Mouse (Mus musculus) forebrain, embryonic 13.5 days (tissue): ENCODE data around the gene Asb7. TPM values are rescaled to one million over a fixed set of nuclear protein-coding genes. Genes with fewer than 3 reads are reported as not detected.

ENCODE experiments used
- ATAC-seq: fragments of 200-750 bp; cut with Nextera tagmentation; 2 replicates; pipeline ENCODE4 v1.8.0; 2017
- H3K27ac ChIP-seq: fragments of 300-500 bp; sonication (generic); 2 replicates; pipeline ENCODE4 v1.5.1; 2015; ENCODE audit warnings: inconsistent platforms, mild to moderate bottlenecking, moderate library complexity
- H3K27me3 ChIP-seq: fragments of 300-500 bp; sonication (generic); 2 replicates; pipeline ENCODE4 v1.6.1; 2015; ENCODE audit warnings: mild to moderate bottlenecking, inconsistent platforms
- H3K36me3 ChIP-seq: fragments of 300-500 bp; sonication (generic); 2 replicates; pipeline ENCODE4 v1.6.1; 2015; ENCODE audit warnings: mild to moderate bottlenecking, inconsistent platforms; ENCODE audit not compliant: poor library complexity, severe bottlenecking
- H3K4me1 ChIP-seq: fragments of 300-500 bp; sonication (generic); 2 replicates; pipeline ENCODE4 v1.6.1; 2015; ENCODE audit warnings: inconsistent platforms
- H3K4me2 ChIP-seq: fragments of 300-500 bp; sonication (generic); 2 replicates; pipeline ENCODE4 v1.6.1; 2015; ENCODE audit warnings: inconsistent platforms, mild to moderate bottlenecking, moderate library complexity
- H3K4me3 ChIP-seq: fragments of 300-500 bp; sonication (generic); 2 replicates; pipeline ENCODE4 v1.5.1; 2015; ENCODE audit warnings: mild to moderate bottlenecking, inconsistent platforms
- H3K9ac ChIP-seq: fragments of 300-500 bp; sonication (generic); 2 replicates; pipeline ENCODE4 v1.6.1; 2015; ENCODE audit warnings: mild to moderate bottlenecking, inconsistent platforms
- H3K9me3 ChIP-seq: fragments of 300-500 bp; sonication (generic); replicated peaks from 2 replicates; pipeline ENCODE4 v1.6.1; 2016; ENCODE audit warnings: inconsistent platforms
- WGBS: fragments of 180-500 bp; shearing (Covaris S2); methylation state at CpG from one replicate; pipeline ENCODE4 v1.1.7; 2015; 5-methylcytosine and 5-hydroxymethylcytosine counted together
- polyA plus RNA-seq: library from polyadenylated mRNA; unstranded; fragments of >200 nt; fragmentation: Nextera tagmentation; extraction: Ambion mirVana; gene quantifications from 2 replicates; pipeline ENCODE4 v1.2.1, GENCODE M21; 2015

Asb7 gene
- polyA plus RNA-seq, 1 experiment from 2014 or later: 16.1 TPM

GRCm38 (mm10) chr7:66694467-66694866 lies 5.1 kb upstream of the Asb7 start:
- WGBS: 83% methylated on average over 7 of the region's 7 CpGs
- ATAC-seq: no peak
- Histone ChIP-seq H3K4me2 (no peak overlapping the region), H3K9me3 (no peaks in the 10 kb centered on the region), H3K27ac (no peak overlapping the region), H3K4me1 (peaks cover 5% of the 10 kb centered on the region; the same call in 1 of the 2 replicates), H3K9ac (no peak overlapping the region), H3K4me3 (no peak overlapping the region), H3K27me3 (no peaks in the 10 kb centered on the region), H3K36me3 (peaks cover 13% of the 10 kb centered on the region; the same call in 1 of the 2 replicates)

- peak within 1 kb of the TSS; percentile 94 for H3K27ac ChIP-seq
- H3K9me3 ChIP-seq: no peaks in the 10 kb centered on the region
- H3K4me2 ChIP-seq: peak within 1 kb of the TSS; percentile 97
- under 1% methylated on average over 51 of the region's 52 CpGs for WGBS
- H3K36me3 ChIP-seq: no peaks in the 10 kb centered on the region
- ATAC-seq: peak; percentile 99
- H3K9ac ChIP-seq: peak within 1 kb of the TSS; percentile 84
- peak within 1 kb of the TSS; percentile 77 for H3K4me3 ChIP-seq
- H3K4me1 ChIP-seq: peaks cover 17% of the 10 kb centered on the region
- no peaks in the 10 kb centered on the region for H3K27me3 ChIP-seq
These were observed 394 bp upstream of the Asb7 start, which contains the start of gene Lins1 for GRCm38 (mm10) chr7:66689620-66690360. Gene Lins1, plus strand, starts transcription at chr7:66689889.

GRCm38 (mm10) chr7:66688721-66689120 lies 675 bp downstream of the Asb7 start:
- Histone ChIP-seq H3K9me3 (no peaks in the 10 kb centered on the region), H3K4me3 (peak overlapping the region; percentile 77), H3K27me3 (no peaks in the 10 kb centered on the region), H3K9ac (peak overlapping the region; percentile 84), H3K4me2 (peak overlapping the region; percentile 97), H3K36me3 (no peaks in the 10 kb centered on the region), H3K4me1 (peaks cover 17% of the 10 kb centered on the region), H3K27ac (no peak overlapping the region; the same call in 1 of the 2 replicates)
- no peak for ATAC-seq
- WGBS: 2% methylated on average over 5 of the region's 5 CpGs

DNA sequence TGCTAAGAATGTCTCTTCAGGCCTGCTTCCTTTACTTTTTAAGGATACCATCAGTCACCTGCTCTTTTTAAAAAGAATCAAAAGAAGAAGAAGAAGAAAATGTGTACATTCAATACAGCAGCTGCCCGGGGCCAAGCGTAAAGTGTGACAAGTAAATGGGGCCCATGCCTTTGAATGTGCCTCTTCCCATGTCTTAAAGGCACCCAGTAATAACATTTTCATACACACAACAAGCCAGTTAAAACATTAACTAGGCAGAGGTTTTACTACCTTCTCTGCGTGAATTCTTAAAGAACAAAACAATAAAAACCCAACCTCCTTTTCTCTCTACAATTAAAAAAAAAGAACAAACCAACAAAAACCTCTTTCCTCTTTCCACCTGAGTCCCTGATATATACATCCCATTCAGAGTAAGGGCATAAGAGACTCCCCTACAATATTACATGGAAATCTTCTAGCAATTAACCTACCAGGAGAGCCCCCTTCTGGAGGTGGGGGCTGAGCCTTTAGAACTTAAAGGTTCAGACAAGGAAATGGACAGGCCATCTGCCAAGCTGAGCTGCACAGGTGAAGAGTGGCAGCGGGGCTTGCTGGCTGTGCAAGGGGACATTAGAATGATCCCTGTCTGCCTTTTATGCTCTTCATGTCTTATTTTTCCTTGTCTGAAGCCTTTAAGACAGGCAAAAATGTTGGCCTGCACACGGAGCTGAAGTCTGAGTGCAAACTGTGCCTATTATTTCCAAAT lies 7.1 kb downstream of the Asb7 start:
- Histone ChIP-seq H3K4me2 (no peak overlapping the region), H3K4me3 (no peak overlapping the region), H3K4me1 (no peaks in the 10 kb centered on the region), H3K9me3 (no peaks in the 10 kb centered on the region), H3K27ac (no peak overlapping the region), H3K9ac (no peak overlapping the region), H3K27me3 (no peaks in the 10 kb centered on the region), H3K36me3 (peaks cover 42% of the 10 kb centered on the region)
- ATAC-seq: no peak
- WGBS: 90% methylated on average over 5 of the region's 5 CpGs

DNA sequence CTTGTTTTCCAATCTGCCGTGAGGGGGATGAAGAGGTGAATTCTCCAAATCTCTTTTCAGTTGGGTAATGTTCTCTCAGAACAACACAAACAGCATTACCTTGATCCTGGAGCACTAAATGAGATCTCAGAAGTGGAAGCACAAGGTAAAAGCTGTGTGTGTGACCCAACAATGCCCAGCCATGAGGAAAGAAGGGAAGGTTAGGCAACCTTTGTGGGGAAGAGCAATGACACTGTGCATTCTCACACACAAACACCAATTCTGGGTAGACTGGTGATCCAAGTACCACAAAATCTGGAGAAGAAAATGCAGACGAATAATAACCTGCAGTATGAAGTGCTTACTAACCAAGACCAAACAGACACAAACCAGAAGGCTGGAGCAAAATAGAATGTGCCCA lies 13.6 kb downstream of the Asb7 start:
- Histone ChIP-seq H3K4me1 (no peaks in the 10 kb centered on the region), H3K4me3 (no peak overlapping the region), H3K9me3 (no peaks in the 10 kb centered on the region), H3K27ac (no peak overlapping the region), H3K4me2 (no peak overlapping the region), H3K36me3 (peaks cover 95% of the 10 kb centered on the region), H3K27me3 (no peaks in the 10 kb centered on the region), H3K9ac (no peak overlapping the region)
- ATAC-seq: no peak
- WGBS: 94% methylated on average over 2 of the region's 2 CpGs

GRCm38 (mm10) chr7:66667064-66667463 lies 22.3 kb downstream of the Asb7 start:
- ATAC-seq: no peak
- H3K36me3 ChIP-seq: peaks cover 41% of the 10 kb centered on the region

GRCm38 (mm10) chr7:66663548-66663947 lies 25.8 kb downstream of the Asb7 start:
- Histone ChIP-seq H3K4me2 (no peak overlapping the region), H3K27ac (no peak overlapping the region), H3K27me3 (no peaks in the 10 kb centered on the region), H3K9me3 (peaks cover 4% of the 10 kb centered on the region), H3K4me1 (no peaks in the 10 kb centered on the region), H3K36me3 (peaks cover 27% of the 10 kb centered on the region), H3K4me3 (no peak overlapping the region), H3K9ac (no peak overlapping the region)
- no peak for ATAC-seq
- 94% methylated on average over 3 of the region's 3 CpGs for WGBS

More at GRCm38 (mm10) chr7:66667064-66667463, 22.3 kb downstream of the Asb7 start:
- H3K4me1 ChIP-seq: no peaks in the 10 kb centered on the region
- H3K9ac ChIP-seq: no peak overlapping the region
- no peak overlapping the region for H3K4me3 ChIP-seq
- no peak overlapping the region for H3K4me2 ChIP-seq
- H3K27ac ChIP-seq: no peak overlapping the region
- no peaks in the 10 kb centered on the region for H3K27me3 ChIP-seq
- peaks cover 9% of the 10 kb centered on the region for H3K9me3 ChIP-seq

GRCm38 (mm10) chr7:66661572-66661971 lies 27.8 kb downstream of the Asb7 start:
- Histone ChIP-seq H3K36me3 (peaks cover 39% of the 10 kb centered on the region), H3K4me1 (no peaks in the 10 kb centered on the region), H3K27me3 (no peaks in the 10 kb centered on the region), H3K4me2 (peak overlapping the region; percentile 12; the same call in 1 of the 2 replicates), H3K27ac (no peak overlapping the region), H3K9ac (no peak overlapping the region), H3K9me3 (no peaks in the 10 kb centered on the region), H3K4me3 (no peak overlapping the region)
- 18% methylated on average over 8 of the region's 8 CpGs for WGBS
- ATAC-seq: peak; percentile 76

GRCm38 (mm10) chr7:66660972-66661371 lies 28.4 kb downstream of the Asb7 start:
- no peak overlapping the region for H3K9ac ChIP-seq

DNA sequence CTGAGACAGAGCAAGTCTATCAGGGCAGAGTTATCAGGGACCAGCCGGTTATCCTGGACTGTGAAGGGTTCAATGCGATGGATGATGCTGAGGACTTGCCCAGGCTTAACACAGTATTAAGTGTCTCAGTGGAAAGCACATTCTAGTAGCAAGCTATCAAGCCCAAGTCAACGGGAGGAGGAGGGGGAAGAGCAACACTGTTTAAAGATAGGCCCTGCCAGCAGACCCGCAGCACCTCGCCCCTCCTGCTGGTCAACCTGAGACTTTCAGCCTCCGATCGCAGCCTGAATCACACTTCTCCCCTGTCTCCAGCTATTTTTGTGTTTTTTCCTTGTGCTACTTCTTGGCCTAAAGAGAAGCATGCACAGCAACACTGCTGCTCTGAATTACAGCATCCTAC lies 29.1 kb downstream of the Asb7 start:
- no peak for ATAC-seq
- Histone ChIP-seq H3K27ac (no peak overlapping the region), H3K36me3 (peaks cover 38% of the 10 kb centered on the region), H3K4me2 (no peak overlapping the region), H3K4me1 (no peaks in the 10 kb centered on the region), H3K9me3 (no peaks in the 10 kb centered on the region), H3K9ac (no peak overlapping the region), H3K27me3 (no peaks in the 10 kb centered on the region), H3K4me3 (no peak overlapping the region)
- WGBS: 78% methylated on average over 7 of the region's 7 CpGs

More at GRCm38 (mm10) chr7:66660972-66661371, 28.4 kb downstream of the Asb7 start:
- no peak overlapping the region for H3K27ac ChIP-seq
- 88% methylated on average over 8 of the region's 8 CpGs for WGBS
- H3K27me3 ChIP-seq: no peaks in the 10 kb centered on the region
- H3K9me3 ChIP-seq: no peaks in the 10 kb centered on the region
- peaks cover 38% of the 10 kb centered on the region for H3K36me3 ChIP-seq
- no peak for ATAC-seq
- no peak overlapping the region for H3K4me3 ChIP-seq
- H3K4me2 ChIP-seq: no peak overlapping the region
- H3K4me1 ChIP-seq: no peaks in the 10 kb centered on the region

GRCm38 (mm10) chr7:66655471-66655870 lies 33.9 kb downstream of the Asb7 start:
- Histone ChIP-seq H3K27me3 (no peaks in the 10 kb centered on the region), H3K9ac (no peak overlapping the region), H3K4me2 (no peak overlapping the region), H3K9me3 (no peaks in the 10 kb centered on the region), H3K27ac (no peak overlapping the region), H3K36me3 (peaks cover 59% of the 10 kb centered on the region), H3K4me1 (no peaks in the 10 kb centered on the region), H3K4me3 (no peak overlapping the region)
- no peak for ATAC-seq
- 87% methylated on average over 9 of the region's 9 CpGs for WGBS

GRCm38 (mm10) chr7:66653596-66653995 lies 35.8 kb downstream of the Asb7 start:
- WGBS: 95% methylated on average over 9 of the region's 9 CpGs
- Histone ChIP-seq H3K4me1 (no peaks in the 10 kb centered on the region), H3K9ac (no peak overlapping the region), H3K9me3 (no peaks in the 10 kb centered on the region), H3K27ac (no peak overlapping the region), H3K27me3 (no peaks in the 10 kb centered on the region), H3K36me3 (peaks cover 45% of the 10 kb centered on the region), H3K4me2 (no peak overlapping the region), H3K4me3 (no peak overlapping the region)
- ATAC-seq: no peak
